Mouse (Mus musculus): Measurements from ENCODE around the gene Fkbp9.
A peak's percentile ranks its signal among the peaks of the same experiment; 100 is the strongest.

Fkbp9 gene

GRCm38 (mm10) chr6:56831697-56832406 is at the start of gene Fkbp9:
Fkbp9 (plus strand) TSS chr6:56832059.
- DNase-seq (ENCODE audit: low read depth), result no peak

DNA sequence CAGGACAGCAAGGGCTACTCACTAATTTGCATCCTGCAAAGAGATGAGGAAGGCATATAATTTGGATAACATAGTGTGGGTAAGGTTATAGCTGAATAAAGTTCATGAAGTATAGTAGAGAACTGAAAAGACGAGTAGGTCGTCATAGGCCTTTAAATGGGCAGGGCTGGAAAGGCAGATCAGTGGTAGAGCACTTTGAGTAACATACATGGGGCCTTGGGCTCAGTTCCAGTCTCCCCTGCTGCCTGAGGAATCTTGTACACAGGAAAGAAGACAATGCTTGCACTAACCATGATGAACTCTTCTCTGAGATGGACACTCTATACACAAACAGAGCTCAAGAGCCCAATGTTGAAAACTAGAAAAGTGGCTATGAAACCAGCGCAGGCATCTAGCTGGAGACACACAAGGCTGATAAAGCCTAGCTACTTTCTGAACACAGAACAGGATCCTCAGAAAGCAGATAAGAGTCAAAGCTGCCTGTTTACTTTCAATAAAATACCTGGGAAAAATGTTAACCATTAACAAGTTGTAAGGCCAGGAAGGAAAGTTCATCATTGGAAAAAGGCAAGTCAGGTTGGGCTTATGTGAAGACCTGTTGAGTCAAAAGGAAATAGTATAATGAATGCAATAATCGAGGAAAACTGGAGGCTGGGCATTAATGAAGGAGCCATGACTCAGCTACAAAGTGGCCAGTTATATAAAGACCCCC is 48.1 kb upstream of the Fkbp9 start:
- DNase-seq (ENCODE audit: low read depth), result no peak

- DNase-seq (ENCODE audit: low read depth), result no peak
These were observed 46.8 kb upstream of the Fkbp9 start for GRCm38 (mm10) chr6:56785068-56785467.

GRCm38 (mm10) chr6:56787668-56788067 is 44.2 kb upstream of the Fkbp9 start:
- no peak for DNase-seq (ENCODE audit: low read depth)

- no peak for DNase-seq (ENCODE audit: low read depth)
These were observed 42.5 kb upstream of the Fkbp9 start for GRCm38 (mm10) chr6:56789336-56789735.

DNA sequence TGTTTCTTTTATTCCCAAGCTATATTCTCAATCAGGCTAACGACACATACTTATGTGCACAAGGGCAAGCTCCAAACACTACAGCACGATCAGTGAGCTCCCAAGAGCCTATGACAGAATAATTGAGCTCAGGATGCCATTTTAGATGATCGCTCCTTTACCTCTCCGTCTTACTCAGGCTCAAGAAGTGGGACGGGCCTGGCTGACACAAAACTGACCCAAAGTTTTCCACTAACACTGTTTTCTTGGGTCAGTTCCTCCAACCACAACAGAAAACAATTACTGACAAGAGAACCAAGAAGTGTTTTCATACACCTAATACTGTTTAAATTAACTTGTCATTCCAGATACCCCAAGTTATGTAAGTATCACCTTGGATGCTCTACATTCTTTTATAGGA is 37.0 kb upstream of the Fkbp9 start:
- DNase-seq (ENCODE audit: low read depth), result peak; percentile 23

DNA sequence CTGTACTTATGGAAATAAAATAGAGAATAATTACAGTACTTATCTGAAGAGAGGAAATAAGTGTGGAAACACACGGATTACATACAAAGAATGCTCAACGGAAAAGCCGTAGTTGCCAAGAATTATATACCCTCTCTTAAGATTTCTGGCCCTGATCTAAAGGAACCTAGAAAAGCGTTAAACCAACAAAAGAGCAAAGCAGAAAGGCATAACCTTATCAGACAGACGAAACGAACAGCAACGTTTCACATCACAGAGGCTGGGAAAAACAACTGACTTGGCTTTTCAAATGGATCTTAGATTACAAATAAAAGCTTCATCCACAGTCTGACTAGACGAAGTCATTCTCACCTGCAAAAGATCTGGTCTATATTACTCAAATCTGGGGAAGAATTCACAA is 35.6 kb upstream of the Fkbp9 start:
- no peak for DNase-seq (ENCODE audit: low read depth)

GRCm38 (mm10) chr6:56796668-56797141 is 35.2 kb upstream of the Fkbp9 start:
- peak; percentile 75 for DNase-seq (ENCODE audit: low read depth)

GRCm38 (mm10) chr6:56797311-56798151 is 34.3 kb upstream of the Fkbp9 start, which contains the start of gene Kbtbd2:
Kbtbd2 (minus strand) TSS chr6:56797813.
- DNase-seq (ENCODE audit: low read depth), result peak; percentile 96

DNA sequence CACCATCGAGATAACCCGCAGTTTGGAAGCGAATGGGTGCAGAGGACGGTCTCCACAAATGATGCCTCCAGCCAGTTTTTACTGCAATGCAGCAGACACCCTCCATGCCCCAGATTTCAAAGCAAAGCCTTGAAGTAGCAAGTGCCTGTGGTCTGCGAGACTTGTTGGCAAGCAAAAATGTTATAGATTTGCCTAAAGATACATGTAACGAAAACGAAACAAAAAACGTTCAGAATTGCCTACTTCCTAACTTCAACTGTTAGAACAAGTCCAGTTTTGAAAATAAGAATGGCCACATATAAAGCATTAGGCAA is 33.8 kb upstream of the Fkbp9 start:
- DNase-seq (ENCODE audit: low read depth), result peak; percentile 81

- DNase-seq (ENCODE audit: low read depth), result no peak
These were observed 26.8 kb upstream of the Fkbp9 start for GRCm38 (mm10) chr6:56805026-56805425.

DNA sequence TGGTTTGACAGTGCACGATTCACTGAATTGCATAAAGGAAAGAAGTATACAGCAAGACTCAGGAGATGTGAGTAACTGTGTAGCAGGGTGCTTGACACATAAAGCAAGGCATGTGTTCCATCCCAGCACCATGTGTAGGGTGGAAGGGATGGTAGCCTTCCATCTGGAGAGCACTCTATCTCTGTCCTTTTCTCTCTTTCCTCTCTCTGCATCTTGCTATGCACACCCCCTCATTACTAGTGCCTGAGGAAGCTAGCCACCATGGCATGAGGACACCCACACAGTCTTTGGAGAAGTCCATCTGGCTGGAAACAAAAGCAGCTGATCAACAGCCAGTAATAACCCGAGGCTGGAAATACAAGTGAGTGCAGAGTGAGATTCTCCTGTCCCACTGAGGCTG is 25.7 kb upstream of the Fkbp9 start:
- DNase-seq (ENCODE audit: low read depth), result no peak

DNA sequence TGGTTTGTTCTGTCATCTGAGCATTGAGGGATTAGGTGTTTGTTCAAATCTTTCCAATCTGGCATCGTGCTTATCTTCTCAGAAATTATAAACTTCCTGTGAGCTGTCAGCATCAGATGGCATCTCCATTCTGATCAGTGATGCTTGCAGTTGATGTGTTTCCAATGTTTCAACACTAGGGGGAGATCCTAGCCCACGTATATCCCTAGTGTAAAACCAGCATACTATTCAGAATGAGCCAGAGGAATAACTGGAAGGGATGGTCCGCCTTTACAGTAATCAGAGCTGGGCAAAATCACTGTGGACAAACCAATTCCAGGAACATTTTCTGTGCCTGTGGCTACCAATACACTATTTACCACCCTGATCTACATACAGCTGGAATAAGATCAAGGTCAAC is 23.2 kb upstream of the Fkbp9 start:
- peak; percentile 82 for DNase-seq (ENCODE audit: low read depth)

DNA sequence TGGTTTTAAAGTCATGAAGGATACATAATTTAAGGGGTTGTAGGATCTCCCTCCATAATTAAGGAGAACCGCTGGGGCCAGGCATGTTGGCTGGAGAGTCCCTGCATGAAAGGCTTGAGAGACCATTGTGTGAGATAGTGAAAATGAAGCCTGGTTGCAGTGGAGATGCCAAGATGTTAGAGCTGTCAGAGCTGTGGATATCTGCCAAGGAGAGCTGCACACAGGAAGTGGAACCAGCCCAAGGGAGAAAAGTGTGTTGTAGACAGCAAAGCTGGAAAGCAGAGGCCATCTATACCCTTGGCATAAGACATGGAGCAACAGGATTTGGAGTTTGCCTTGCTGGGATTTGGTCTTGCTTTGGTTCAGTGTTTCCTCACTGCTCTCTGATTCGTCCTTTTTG is 18.5 kb upstream of the Fkbp9 start:
- DNase-seq (ENCODE audit: low read depth), result no peak

DNA sequence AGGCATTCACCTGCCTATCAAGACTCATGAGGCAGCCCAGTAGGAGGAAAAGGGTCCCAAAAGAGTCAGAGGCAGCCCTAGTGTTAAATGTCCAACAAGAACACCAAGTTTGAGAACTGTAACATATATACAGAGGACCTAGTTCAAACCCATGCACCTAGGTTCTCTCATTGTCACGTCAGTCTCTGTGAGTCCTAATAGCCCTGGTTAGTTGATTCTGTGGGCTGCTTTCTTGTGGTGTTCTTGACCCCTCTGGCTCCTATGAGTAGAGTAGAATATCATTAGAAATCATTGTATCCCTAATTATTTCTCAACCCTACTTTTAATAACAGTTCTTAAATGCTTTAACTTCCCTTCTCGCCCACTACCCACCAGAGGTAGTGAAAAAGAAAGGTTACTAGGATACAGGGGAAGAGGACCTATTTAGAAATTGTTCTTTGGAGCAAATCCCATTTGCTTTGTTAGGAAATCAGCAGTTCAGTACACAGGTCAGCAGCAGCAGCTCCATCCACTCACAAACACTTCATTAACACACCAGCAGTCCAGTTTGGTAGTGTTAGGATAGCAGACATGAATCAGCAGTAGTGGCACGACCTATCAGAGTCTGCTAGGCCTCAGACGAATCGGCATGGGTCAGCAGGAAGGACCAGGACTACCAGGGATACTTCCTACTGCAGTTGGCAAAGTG is 13.3 kb upstream of the Fkbp9 start:
- DNase-seq (ENCODE audit: low read depth), result no peak

DNA sequence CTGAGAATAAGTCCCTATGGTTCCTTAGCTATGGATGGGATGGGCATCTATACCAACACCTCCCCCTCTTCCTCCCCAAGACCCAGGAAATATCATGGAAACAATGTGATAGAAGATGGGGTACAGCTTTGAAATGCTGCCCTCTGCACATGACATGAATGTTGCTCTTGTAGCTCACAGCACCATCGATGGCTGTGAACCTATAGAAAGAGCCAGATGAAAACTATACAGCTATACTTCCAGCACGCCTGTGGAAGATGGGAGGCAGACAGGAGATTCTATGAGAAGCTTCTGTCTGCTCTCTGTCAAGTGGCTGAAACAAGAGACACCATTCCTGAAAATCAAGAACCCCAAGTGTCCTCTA is 12.8 kb upstream of the Fkbp9 start:
- no peak for DNase-seq (ENCODE audit: low read depth)

DNA sequence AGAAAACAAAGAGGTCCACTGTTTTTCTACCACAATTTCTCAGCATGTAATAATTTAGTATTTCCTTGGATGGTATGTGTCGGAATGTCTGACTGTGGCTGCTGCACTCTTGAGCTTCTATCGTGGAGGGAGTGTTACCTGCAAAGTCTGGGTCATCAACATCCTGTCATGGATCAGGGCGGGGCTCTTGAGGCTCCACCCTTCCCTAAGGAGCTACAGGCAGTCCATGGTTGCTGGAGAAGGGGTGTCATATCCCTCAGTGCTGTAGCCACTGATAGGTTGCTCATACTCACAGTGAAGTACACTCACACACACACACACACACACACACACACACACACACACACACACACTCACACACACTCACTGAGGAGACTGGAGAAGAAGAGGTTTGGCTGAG is 6.2 kb upstream of the Fkbp9 start:
- no peak for DNase-seq (ENCODE audit: low read depth)

- no peak for DNase-seq (ENCODE audit: low read depth)
These were observed 543 bp downstream of the Fkbp9 start for GRCm38 (mm10) chr6:56832407-56832796.

DNA sequence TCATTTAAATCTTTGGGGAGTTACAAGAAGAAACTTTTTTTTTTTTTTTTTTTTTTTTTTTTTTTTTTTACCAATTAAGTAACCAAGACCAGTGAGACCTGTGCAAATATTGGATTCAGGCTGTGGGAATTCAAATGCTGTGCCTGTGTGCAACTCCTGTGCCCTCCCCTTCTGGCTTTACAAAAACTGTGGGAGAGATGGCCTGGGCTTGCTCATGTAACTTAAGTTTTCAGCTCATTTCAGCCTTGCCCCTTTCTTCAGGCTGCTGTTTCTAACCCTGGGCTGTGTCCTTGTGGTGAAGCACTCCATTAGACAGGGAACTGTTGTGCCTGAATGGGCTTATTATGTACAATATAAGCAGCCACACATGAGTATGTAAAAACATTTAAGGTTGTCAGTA is 971 bp downstream of the Fkbp9 start:
- no peak for DNase-seq (ENCODE audit: low read depth)

DNA sequence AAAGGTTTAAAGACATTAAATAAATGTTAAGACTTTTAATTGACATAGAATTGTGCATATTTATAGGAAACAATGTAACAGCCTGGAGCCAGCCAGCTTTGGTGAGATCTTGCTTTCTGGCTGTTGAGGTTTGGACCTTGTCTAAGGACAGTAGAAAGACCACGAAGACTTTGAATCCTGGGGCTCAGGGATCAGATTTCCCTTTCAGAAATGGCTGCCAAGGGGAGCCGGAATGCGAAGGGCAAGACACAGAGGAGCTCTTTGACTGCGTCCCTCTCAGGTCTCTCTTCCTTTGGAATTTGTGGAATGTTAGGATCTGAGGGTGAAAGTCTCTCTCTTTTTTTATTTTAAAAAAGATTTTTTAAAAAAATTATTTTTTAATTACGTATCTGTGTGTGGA is 2.9 kb downstream of the Fkbp9 start:
- DNase-seq (ENCODE audit: low read depth), result no peak

GRCm38 (mm10) chr6:56835532-56835931 is 3.7 kb downstream of the Fkbp9 start:
- DNase-seq (ENCODE audit: low read depth), result no peak

DNA sequence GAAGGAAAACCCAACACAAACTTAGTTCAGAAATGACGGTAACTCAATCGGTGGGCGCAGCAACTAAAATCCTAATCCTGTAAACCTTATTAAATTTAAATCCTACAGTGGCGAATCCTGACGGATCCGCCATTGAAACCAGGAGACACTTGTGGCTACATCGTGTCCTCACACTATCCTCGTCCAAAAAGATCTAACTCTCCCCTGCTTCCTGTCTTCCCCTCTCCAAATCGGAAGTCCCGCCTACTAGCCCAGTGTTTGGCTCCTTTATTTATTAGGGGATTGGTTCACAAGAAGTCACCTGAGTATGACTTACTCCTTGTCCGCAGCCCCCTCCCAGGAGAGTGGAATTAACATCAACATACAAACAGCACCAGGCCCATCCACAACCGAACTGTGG is 5.3 kb downstream of the Fkbp9 start:
- no peak for DNase-seq (ENCODE audit: low read depth)

Measured in induced T-regulatory cell, adult 2 months (primary cell).